Mouse (Mus musculus) heart, postnatal 0 days (tissue): ENCODE measurements around the gene Cse1l. TPM values are rescaled to one million over a fixed set of nuclear protein-coding genes. Genes with fewer than 3 reads are reported as not detected.

Experiments
- ATAC-seq: fragments of 200-750 bp; cut with Nextera tagmentation; 2 replicates; pipeline ENCODE4 v1.8.0; 2017; ENCODE audit warnings: low read depth, moderate number of reproducible peaks, moderate library complexity; ENCODE audit not compliant: insufficient read depth
- DNase-seq: peaks from one replicate; pipeline ENCODE4 v3.0.0-alpha.2; 2016; ENCODE audit warnings: low spot score
- H3K27ac ChIP-seq: fragments of 300-500 bp; sonication (generic); 2 replicates; pipeline ENCODE4 v1.5.1; 2014; ENCODE audit warnings: low read depth, mild to moderate bottlenecking
- H3K27me3 ChIP-seq: fragments of 300-500 bp; sonication (generic); 2 replicates; pipeline ENCODE4 v1.6.1; 2014; ENCODE audit warnings: low read length, mixed read lengths; ENCODE audit not compliant: control insufficient read depth, insufficient read depth
- H3K36me3 ChIP-seq: fragments of 300-500 bp; sonication (generic); replicated peaks from 2 replicates; pipeline ENCODE4 v1.6.1; 2014; ENCODE audit warnings: low read length, mixed read lengths; ENCODE audit not compliant: control insufficient read depth, insufficient read depth
- H3K4me1 ChIP-seq: fragments of 300-500 bp; sonication (generic); 2 replicates; pipeline ENCODE4 v1.6.1; 2014; ENCODE audit warnings: antibody characterized with exemption; ENCODE audit not compliant: control insufficient read depth, insufficient read depth
- H3K4me2 ChIP-seq: fragments of 300-500 bp; sonication (generic); 2 replicates; pipeline ENCODE4 v1.6.1; 2014; ENCODE audit warnings: low read depth, mild to moderate bottlenecking, low read length, moderate library complexity
- H3K4me3 ChIP-seq: fragments of 300-500 bp; sonication (generic); 2 replicates; pipeline ENCODE4 v1.5.1; 2014; ENCODE audit warnings: low read depth, low read length
- H3K9ac ChIP-seq: fragments of 300-500 bp; sonication (generic); replicated peaks from 2 replicates; pipeline ENCODE4 v1.6.1; 2014; ENCODE audit warnings: low read depth, low read length, mixed read lengths
- H3K9me3 ChIP-seq: fragments of 300-500 bp; sonication (generic); replicated peaks from 2 replicates; pipeline ENCODE4 v1.6.1; 2016; ENCODE audit warnings: low read length; ENCODE audit not compliant: control insufficient read depth
- CTCF ChIP-seq: IDR thresholded peaks from 2 replicates; pipeline ENCODE4 v1.5.1; 2016; ENCODE audit warnings: antibody characterized with exemption, control low read depth, low read depth
- EP300 ChIP-seq: IDR thresholded peaks from 2 replicates; pipeline ENCODE4 v1.6.1; 2016; ENCODE audit warnings: antibody characterized with exemption, low read depth
- WGBS: fragments of 180-500 bp; shearing (Covaris S2); extraction: QIAGEN DNeasy Blood & Tissue Kit; methylation state at CpG from one replicate; pipeline ENCODE4 v1.1.7; 2014; 5-methylcytosine and 5-hydroxymethylcytosine counted together
- polyA plus RNA-seq: library from polyadenylated mRNA; unstranded; fragments of >200 nt; fragmentation: Nextera tagmentation; extraction: Ambion mirVana; gene quantifications from 2 replicates; pipeline ENCODE4 v1.2.1, GENCODE M21; 2015
- total RNA-seq: library from RNA; depleted of rRNA; stranded (reverse); fragments of >200 nt; gene quantifications from 2 replicates; pipeline ENCODE4 v1.2.3, GENCODE M21; 2014; ENCODE audit warnings: low replicate concordance

Cse1l gene
- total and polyA plus RNA-seq, 2 experiments from 2014 or later: 41.2 to 64.2 TPM

DNA sequence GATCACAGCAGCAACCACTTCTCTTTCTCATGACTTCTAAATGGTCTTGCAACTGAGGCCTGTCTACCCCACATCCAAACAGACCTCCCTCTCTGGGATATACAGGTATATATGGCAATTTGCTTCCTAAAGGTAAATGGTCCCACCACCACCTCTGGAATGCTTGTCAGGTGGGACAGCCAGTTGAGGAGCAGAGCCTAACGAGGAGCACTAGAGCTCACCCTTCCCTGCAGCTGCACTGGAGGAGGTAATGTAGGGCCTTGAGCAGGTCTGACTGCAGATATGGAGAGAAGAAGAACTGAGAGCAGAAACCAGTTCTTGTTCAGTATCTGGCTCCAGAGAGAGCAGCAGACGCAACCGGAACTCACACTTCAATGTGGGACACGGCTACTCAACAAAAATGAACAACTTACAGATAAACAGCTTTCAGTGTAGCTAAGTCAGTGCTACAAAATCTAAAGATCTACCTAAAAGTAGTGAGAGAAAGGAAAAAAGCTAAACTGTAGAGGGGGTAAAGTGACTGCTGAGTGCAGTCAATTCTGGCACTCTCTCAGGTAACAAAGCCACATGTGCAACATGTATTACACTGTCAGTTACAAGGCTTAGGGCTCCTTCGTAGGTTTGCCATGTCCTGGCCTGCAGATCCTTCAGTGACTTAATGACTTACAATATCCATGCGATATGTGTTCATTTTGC lies 68.5 kb downstream of the Cse1l start:
- Histone ChIP-seq H3K4me3 (no peak overlapping the region), H3K4me2 (no peak overlapping the region), H3K27ac (0 out of 2 replicates have a peak overlapping the region, but pooled peaks have one; percentile 55), H3K9me3 (no peaks in the 10 kb centered on the region), H3K4me1 (peaks cover 23% of the 10 kb centered on the region), H3K36me3 (no peaks in the 10 kb centered on the region), H3K27me3 (no peaks in the 10 kb centered on the region), H3K9ac (no peak overlapping the region)
- DNase-seq: no peak
- no peak for ATAC-seq
- WGBS: 74% methylated on average over 6 of the region's 6 CpGs
- TF ChIP-seq CTCF (no peak), EP300 (no peak)

GRCm38 (mm10) chr2:166976356-166976755 lies 70.5 kb downstream of the Cse1l start:
- Histone ChIP-seq H3K4me3 (no peak overlapping the region), H3K9me3 (no peaks in the 10 kb centered on the region), H3K9ac (0 out of 2 replicates have a peak overlapping the region, but pooled peaks have one; percentile 9), H3K4me2 (no peak overlapping the region), H3K27ac (no peak overlapping the region), H3K4me1 (peaks cover 26% of the 10 kb centered on the region), H3K36me3 (no peaks in the 10 kb centered on the region), H3K27me3 (no peaks in the 10 kb centered on the region)
- ATAC-seq (no peak), DNase-seq (no peak)
- 52% methylated on average over 3 of the region's 3 CpGs for WGBS
- no peak for TF ChIP-seq CTCF
- no peak for TF ChIP-seq EP300

- Histone ChIP-seq H3K9me3 (no peaks in the 10 kb centered on the region), H3K4me2 (no peak overlapping the region), H3K27ac (0 out of 2 replicates have a peak overlapping the region, but pooled peaks have one; percentile 15), H3K36me3 (no peaks in the 10 kb centered on the region), H3K4me1 (peaks cover 26% of the 10 kb centered on the region), H3K9ac (no peak overlapping the region), H3K27me3 (no peaks in the 10 kb centered on the region), H3K4me3 (no peak overlapping the region)
- WGBS: 47% methylated on average over 3 of the region's 3 CpGs
- DNase-seq: no peak
- ATAC-seq: no peak
- no peak for TF ChIP-seq CTCF
- no peak for TF ChIP-seq EP300
Measured at GRCm38 (mm10) chr2:166977490-166977889, 71.7 kb downstream of the Cse1l start.

GRCm38 (mm10) chr2:166980161-166980560 lies 74.3 kb downstream of the Cse1l start:
- 85% methylated on average over 2 of the region's 2 CpGs for WGBS
- DNase-seq (no peak), ATAC-seq (no peak)
- Histone ChIP-seq H3K36me3 (no peaks in the 10 kb centered on the region), H3K4me1 (peaks cover 16% of the 10 kb centered on the region), H3K9me3 (no peaks in the 10 kb centered on the region), H3K27me3 (no peaks in the 10 kb centered on the region), H3K4me2 (no peak overlapping the region), H3K27ac (no peak overlapping the region), H3K9ac (no peak overlapping the region), H3K4me3 (no peak overlapping the region)
- no peak for TF ChIP-seq EP300
- no peak for TF ChIP-seq CTCF

DNA sequence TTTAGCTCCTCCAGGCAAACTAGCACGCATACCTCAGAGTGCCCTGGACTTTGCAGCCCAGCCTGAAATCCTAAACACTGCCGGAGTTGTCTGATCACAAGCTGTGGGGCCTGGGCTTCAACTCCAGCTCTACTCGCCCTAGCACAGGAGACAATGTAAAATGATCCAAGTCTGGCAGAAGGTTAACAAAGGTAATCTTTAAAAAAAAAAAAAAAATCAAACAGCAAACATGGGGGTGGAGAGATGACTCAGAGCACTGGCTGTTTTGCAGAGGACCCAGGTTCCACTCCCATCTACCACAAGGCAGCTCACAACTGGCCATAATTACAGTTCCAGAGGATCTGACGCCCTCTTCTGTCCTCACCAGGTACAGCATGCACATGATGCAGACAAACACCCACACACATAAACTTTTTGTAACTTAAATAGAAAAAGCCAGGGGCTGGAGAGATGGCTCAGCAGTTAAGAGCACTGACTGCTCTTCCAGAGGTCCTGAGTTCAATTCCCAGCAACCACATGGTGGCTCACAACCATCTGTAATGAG lies 77.6 kb downstream of the Cse1l start:
- Histone ChIP-seq H3K4me1 (0 out of 2 replicates have a peak, but pooled peaks cover 3% of the 10 kb centered on the region), H3K27me3 (no peaks in the 10 kb centered on the region), H3K27ac (no peak overlapping the region), H3K9ac (no peak overlapping the region), H3K36me3 (no peaks in the 10 kb centered on the region), H3K4me2 (no peak overlapping the region), H3K9me3 (no peaks in the 10 kb centered on the region), H3K4me3 (no peak overlapping the region)
- 72% methylated on average over 4 of the region's 4 CpGs for WGBS
- no peak for TF ChIP-seq CTCF
- TF ChIP-seq EP300: no peak
- DNase-seq: no peak
- ATAC-seq: no peak

GRCm38 (mm10) chr2:166990861-166991260 lies 85.0 kb downstream of the Cse1l start:
- Histone ChIP-seq H3K27ac (no peak overlapping the region), H3K4me2 (no peak overlapping the region)
- no peak for TF ChIP-seq EP300
- peak; percentile 31 for TF ChIP-seq CTCF

More at GRCm38 (mm10) chr2:166990861-166991260, 85.0 kb downstream of the Cse1l start:
- DNase-seq: peak; percentile 19
- Histone ChIP-seq H3K9me3 (no peaks in the 10 kb centered on the region), H3K27me3 (no peaks in the 10 kb centered on the region), H3K36me3 (no peaks in the 10 kb centered on the region), H3K4me1 (peaks cover 19% of the 10 kb centered on the region), H3K4me3 (no peak overlapping the region), H3K9ac (no peak overlapping the region)
- ATAC-seq: no peak
- 45% methylated on average over 7 of the region's 7 CpGs for WGBS
